Mouse (Mus musculus) heart, embryonic 16.5 days (tissue): ENCODE measurements around the gene Oscp1. TPM values are rescaled to one million over a fixed set of nuclear protein-coding genes. Genes with fewer than 3 reads are reported as not detected.

ENCODE experiments used
- polyA plus RNA-seq: library from polyadenylated mRNA; unstranded; fragments of >200 nt; fragmentation: Nextera tagmentation; extraction: Ambion mirVana; gene quantifications from 2 replicates; pipeline ENCODE4 v1.2.1, GENCODE M21; 2015

Oscp1 gene
- polyA plus RNA-seq, 1 experiment from 2014 or later = 8.3 TPM

Other genes starting within 250 kb of the Oscp1 start
- gene Csf3r, start 34.0 kb upstream of the Oscp1 start, polyA plus RNA-seq = 0.72 TPM in 2 replicates
- gene Mrps15, start 11.6 kb upstream of the Oscp1 start, polyA plus RNA-seq = 128 and 133 TPM in 2 replicates
- 41.7 and 47.2 TPM in 2 replicates for gene Lsm10, start 38.1 kb downstream of the Oscp1 start, polyA plus RNA-seq
- 24.5 and 26.6 TPM in 2 replicates for gene Stk40, start 45.4 kb downstream of the Oscp1 start, polyA plus RNA-seq
- gene Eva1b, start 89.2 kb downstream of the Oscp1 start, polyA plus RNA-seq = 29.5 TPM in 2 replicates
- 2.7 and 3.4 TPM in 2 replicates for gene Sh3d21, start 104.9 kb downstream of the Oscp1 start, polyA plus RNA-seq
- gene Thrap3, start 144.2 kb downstream of the Oscp1 start, polyA plus RNA-seq = 137 and 143 TPM in 2 replicates
- 34.7 and 36.1 TPM in 2 replicates for gene Map7d1, start 197.8 kb downstream of the Oscp1 start, polyA plus RNA-seq
- gene Trappc3, start 203.8 kb downstream of the Oscp1 start, polyA plus RNA-seq = 78.1 and 81.3 TPM in 2 replicates
- 4.5 and 5.0 TPM in 2 replicates for gene Col8a2, start 228.2 kb downstream of the Oscp1 start, polyA plus RNA-seq